Mouse (Mus musculus): ENCODE results near the gene Ptprcap. TPM values are rescaled to one million over a fixed set of nuclear protein-coding genes. Genes with fewer than 3 reads are reported as not detected.

The Ptprcap gene
- polyA plus RNA-seq (2015; fragmentation: Nextera tagmentation; extraction: Ambion mirVana): 17.6 and 17.9 TPM in 2 replicates

DNA sequence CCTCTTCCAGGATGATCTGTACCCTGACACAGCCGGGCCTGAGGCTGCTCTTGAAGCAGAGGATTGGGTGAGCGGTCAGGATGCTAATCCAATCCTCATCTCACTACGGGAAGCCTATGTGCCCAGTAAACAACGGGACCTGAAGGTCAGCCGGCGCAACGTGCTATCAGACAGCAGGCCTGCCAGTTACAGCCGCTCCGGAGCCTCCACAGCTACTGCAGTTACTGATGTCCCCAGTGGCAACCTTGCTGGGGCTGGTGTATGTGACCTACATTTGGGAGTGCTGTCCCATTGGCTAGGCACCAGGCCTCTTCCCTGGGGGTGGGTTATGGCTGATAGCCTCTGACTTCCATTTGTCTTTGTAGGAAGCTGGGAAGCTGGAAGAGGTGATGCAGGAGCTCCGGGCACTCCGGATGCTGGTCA is at the start of gene Ptprcap:
Ptprcap (plus strand) TSS at position 373 of the 423 bp plus-strand sequence.
- Histone ChIP-seq H3K9ac (ENCODE audit: low read depth, low read length) (no peak within 1 kb of the TSS), H3K4me2 (ENCODE audit: low read depth, low read length) (no peak within 1 kb of the TSS), H3K27me3 (ENCODE audit: control insufficient read depth, insufficient read depth, low read depth, low read length) (no peaks in the 10 kb centered on the region), H3K36me3 (ENCODE audit: control insufficient read depth, insufficient read depth) (peaks cover 3% of the 10 kb centered on the region), H3K4me1 (ENCODE audit: control insufficient read depth, low read depth, low read length) (peaks cover 22% of the 10 kb centered on the region), H3K4me3 (ENCODE audit: low read depth, low read length) (peak within 1 kb of the TSS; percentile 3), H3K9me3 (replicated peaks; ENCODE audit: control insufficient read depth, low read length) (no peaks in the 10 kb centered on the region), H3K27ac (ENCODE audit: low read length) (peak within 1 kb of the TSS; percentile 12; the same call in 1 of the 2 replicates)
- no peak for ATAC-seq (ENCODE audit: low read depth)
- WGBS (ENCODE audit: insufficient replicate concordance): 75% methylated on average over 11 of the region's 11 CpGs

DNA sequence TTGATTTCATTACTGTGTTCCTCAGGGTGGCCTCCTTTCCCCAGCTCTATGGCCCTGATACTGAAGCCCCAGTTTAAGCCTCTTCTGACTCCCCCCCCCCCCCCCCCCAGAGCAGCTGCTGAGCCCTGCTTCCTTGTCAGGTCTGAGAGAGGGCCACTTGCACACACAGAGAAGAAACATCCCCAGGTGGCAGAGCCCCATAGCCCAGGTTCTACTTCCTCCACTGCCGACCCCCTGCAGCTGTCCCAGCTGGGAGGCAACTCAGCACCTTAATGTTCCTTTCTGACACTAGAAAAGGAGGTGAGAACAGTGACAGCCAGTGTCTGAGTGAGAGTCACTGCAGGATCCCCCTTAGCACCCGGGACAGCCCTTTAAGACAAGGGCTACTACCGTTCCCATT is 49.6 kb upstream of the Ptprcap start:
- Histone ChIP-seq H3K9ac (ENCODE audit: low read depth, low read length) (no peak overlapping the region), H3K4me2 (ENCODE audit: low read depth, low read length) (no peak overlapping the region), H3K36me3 (ENCODE audit: control insufficient read depth, insufficient read depth) (no peaks in the 10 kb centered on the region), H3K4me3 (ENCODE audit: low read depth, low read length) (no peak overlapping the region), H3K4me1 (ENCODE audit: control insufficient read depth, low read depth, low read length) (peaks cover 23% of the 10 kb centered on the region), H3K27ac (ENCODE audit: low read length) (no peak overlapping the region), H3K27me3 (ENCODE audit: control insufficient read depth, insufficient read depth, low read depth, low read length) (peaks cover 24% of the 10 kb centered on the region), H3K9me3 (replicated peaks; ENCODE audit: control insufficient read depth, low read length) (no peaks in the 10 kb centered on the region)
- 70% methylated on average over 3 of the region's 3 CpGs for WGBS (ENCODE audit: insufficient replicate concordance)
- no peak for ATAC-seq (ENCODE audit: low read depth)

- H3K27me3 ChIP-seq (ENCODE audit: control insufficient read depth, insufficient read depth, low read depth, low read length): peaks cover 24% of the 10 kb centered on the region
Observed at GRCm38 (mm10) chr19:4104675-4105194, 48.7 kb upstream of the Ptprcap start.

GRCm38 (mm10) chr19:4106654-4107053 is 46.8 kb upstream of the Ptprcap start:
- no peaks in the 10 kb centered on the region for H3K36me3 ChIP-seq (ENCODE audit: control insufficient read depth, insufficient read depth)
- no peak overlapping the region for H3K27ac ChIP-seq (ENCODE audit: low read length)
- peaks cover 6% of the 10 kb centered on the region for H3K27me3 ChIP-seq (ENCODE audit: control insufficient read depth, insufficient read depth, low read depth, low read length)
- H3K4me2 ChIP-seq (ENCODE audit: low read depth, low read length): no peak overlapping the region
- H3K9me3 ChIP-seq (replicated peaks; ENCODE audit: control insufficient read depth, low read length): no peaks in the 10 kb centered on the region
- 80% methylated on average over 14 of the region's 14 CpGs for WGBS (ENCODE audit: insufficient replicate concordance)
- no peak overlapping the region for H3K4me3 ChIP-seq (ENCODE audit: low read depth, low read length)
- ATAC-seq (ENCODE audit: low read depth): no peak
- H3K4me1 ChIP-seq (ENCODE audit: control insufficient read depth, low read depth, low read length): no peaks in the 10 kb centered on the region
- no peak overlapping the region for H3K9ac ChIP-seq (ENCODE audit: low read depth, low read length)

More at GRCm38 (mm10) chr19:4104675-4105194, 48.7 kb upstream of the Ptprcap start:
- Histone ChIP-seq H3K36me3 (ENCODE audit: control insufficient read depth, insufficient read depth) (no peaks in the 10 kb centered on the region), H3K4me3 (ENCODE audit: low read depth, low read length) (no peak overlapping the region), H3K9me3 (replicated peaks; ENCODE audit: control insufficient read depth, low read length) (no peaks in the 10 kb centered on the region), H3K4me1 (ENCODE audit: control insufficient read depth, low read depth, low read length) (peaks cover 14% of the 10 kb centered on the region), H3K4me2 (ENCODE audit: low read depth, low read length) (no peak overlapping the region), H3K27ac (ENCODE audit: low read length) (no peak overlapping the region), H3K9ac (ENCODE audit: low read depth, low read length) (no peak overlapping the region)
- WGBS (ENCODE audit: insufficient replicate concordance): 81% methylated on average over 16 of the region's 16 CpGs
- ATAC-seq (ENCODE audit: low read depth): no peak

- H3K9ac ChIP-seq (ENCODE audit: low read depth, low read length): no peak overlapping the region
- H3K4me2 ChIP-seq (ENCODE audit: low read depth, low read length): no peak overlapping the region
- H3K4me1 ChIP-seq (ENCODE audit: control insufficient read depth, low read depth, low read length): peaks cover 9% of the 10 kb centered on the region
- no peaks in the 10 kb centered on the region for H3K9me3 ChIP-seq (replicated peaks; ENCODE audit: control insufficient read depth, low read length)
- H3K27me3 ChIP-seq (ENCODE audit: control insufficient read depth, insufficient read depth, low read depth, low read length): no peaks in the 10 kb centered on the region
- H3K4me3 ChIP-seq (ENCODE audit: low read depth, low read length): no peak overlapping the region
- 73% methylated on average over 9 of the region's 9 CpGs for WGBS (ENCODE audit: insufficient replicate concordance)
- no peaks in the 10 kb centered on the region for H3K36me3 ChIP-seq (ENCODE audit: control insufficient read depth, insufficient read depth)
- H3K27ac ChIP-seq (ENCODE audit: low read length): no peak overlapping the region
- ATAC-seq (ENCODE audit: low read depth): no peak
Observed at GRCm38 (mm10) chr19:4108535-4108934, 44.9 kb upstream of the Ptprcap start.

- Histone ChIP-seq H3K4me1 (ENCODE audit: control insufficient read depth, low read depth, low read length) (peaks cover 19% of the 10 kb centered on the region), H3K27ac (ENCODE audit: low read length) (no peak overlapping the region), H3K9me3 (replicated peaks; ENCODE audit: control insufficient read depth, low read length) (no peaks in the 10 kb centered on the region), H3K36me3 (ENCODE audit: control insufficient read depth, insufficient read depth) (peaks cover 11% of the 10 kb centered on the region), H3K27me3 (ENCODE audit: control insufficient read depth, insufficient read depth, low read depth, low read length) (no peaks in the 10 kb centered on the region), H3K4me3 (ENCODE audit: low read depth, low read length) (no peak overlapping the region), H3K4me2 (ENCODE audit: low read depth, low read length) (no peak overlapping the region), H3K9ac (ENCODE audit: low read depth, low read length) (no peak overlapping the region)
- 84% methylated on average over 26 of the region's 26 CpGs for WGBS (ENCODE audit: insufficient replicate concordance)
- ATAC-seq (ENCODE audit: low read depth): no peak
Observed at GRCm38 (mm10) chr19:4112063-4112960, 41.1 kb upstream of the Ptprcap start.

- H3K4me3 ChIP-seq (ENCODE audit: low read depth, low read length): peak overlapping the region; percentile 7; the same call in 1 of the 2 replicates
- WGBS (ENCODE audit: insufficient replicate concordance): 26% methylated on average over 13 of the region's 13 CpGs
- no peaks in the 10 kb centered on the region for H3K27me3 ChIP-seq (ENCODE audit: control insufficient read depth, insufficient read depth, low read depth, low read length)
- peaks cover 19% of the 10 kb centered on the region for H3K4me1 ChIP-seq (ENCODE audit: control insufficient read depth, low read depth, low read length)
- peak overlapping the region; percentile 64 for H3K27ac ChIP-seq (ENCODE audit: low read length)
- peaks cover 11% of the 10 kb centered on the region for H3K36me3 ChIP-seq (ENCODE audit: control insufficient read depth, insufficient read depth)
- peak overlapping the region; percentile 42 for H3K9ac ChIP-seq (ENCODE audit: low read depth, low read length)
- ATAC-seq (ENCODE audit: low read depth): peak; percentile 73
- H3K9me3 ChIP-seq (replicated peaks; ENCODE audit: control insufficient read depth, low read length): no peaks in the 10 kb centered on the region
- peak overlapping the region; percentile 51 for H3K4me2 ChIP-seq (ENCODE audit: low read depth, low read length)
Observed at GRCm38 (mm10) chr19:4113186-4113805, 40.1 kb upstream of the Ptprcap start.

DNA sequence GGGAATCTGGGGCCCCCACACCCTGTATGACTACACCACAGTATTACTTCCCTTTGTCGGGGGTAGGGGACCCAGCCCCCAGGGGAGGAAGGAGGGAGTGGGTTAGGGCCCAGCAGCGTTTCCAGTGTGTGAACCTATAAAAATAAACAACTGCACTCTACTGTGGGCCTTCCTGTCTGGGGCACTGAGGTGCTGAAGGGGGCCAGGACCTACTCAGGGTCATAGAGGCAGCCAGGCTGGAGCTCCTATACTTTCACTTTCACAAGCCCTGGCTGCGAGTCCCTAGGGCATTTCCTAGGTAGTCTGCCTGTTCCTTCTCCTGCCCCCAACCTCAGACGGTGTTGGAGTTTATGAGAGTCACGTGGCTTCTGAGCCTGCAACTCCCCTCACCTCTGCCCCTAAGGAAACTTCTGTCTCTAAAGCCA is 39.6 kb upstream of the Ptprcap start:
- H3K9ac ChIP-seq (ENCODE audit: low read depth, low read length): peak overlapping the region; percentile 42
- H3K9me3 ChIP-seq (replicated peaks; ENCODE audit: control insufficient read depth, low read length): no peaks in the 10 kb centered on the region
- WGBS (ENCODE audit: insufficient replicate concordance): 13% methylated on average over 5 of the region's 5 CpGs
- peak; percentile 34 for ATAC-seq (ENCODE audit: low read depth)
- H3K4me2 ChIP-seq (ENCODE audit: low read depth, low read length): peak overlapping the region; percentile 51
- H3K36me3 ChIP-seq (ENCODE audit: control insufficient read depth, insufficient read depth): peaks cover 11% of the 10 kb centered on the region
- peak overlapping the region; percentile 64 for H3K27ac ChIP-seq (ENCODE audit: low read length)
- H3K27me3 ChIP-seq (ENCODE audit: control insufficient read depth, insufficient read depth, low read depth, low read length): no peaks in the 10 kb centered on the region
- peaks cover 19% of the 10 kb centered on the region for H3K4me1 ChIP-seq (ENCODE audit: control insufficient read depth, low read depth, low read length)
- H3K4me3 ChIP-seq (ENCODE audit: low read depth, low read length): peak overlapping the region; percentile 7
